Mouse (Mus musculus): ENCODE data around the gene Bach1.
"Not testable (repeated sequence)": the region's sequence is repeated elsewhere in the genome, so short reads cannot be mapped to it uniquely, and the experiment has no call there.

The Bach1 gene

DNA sequence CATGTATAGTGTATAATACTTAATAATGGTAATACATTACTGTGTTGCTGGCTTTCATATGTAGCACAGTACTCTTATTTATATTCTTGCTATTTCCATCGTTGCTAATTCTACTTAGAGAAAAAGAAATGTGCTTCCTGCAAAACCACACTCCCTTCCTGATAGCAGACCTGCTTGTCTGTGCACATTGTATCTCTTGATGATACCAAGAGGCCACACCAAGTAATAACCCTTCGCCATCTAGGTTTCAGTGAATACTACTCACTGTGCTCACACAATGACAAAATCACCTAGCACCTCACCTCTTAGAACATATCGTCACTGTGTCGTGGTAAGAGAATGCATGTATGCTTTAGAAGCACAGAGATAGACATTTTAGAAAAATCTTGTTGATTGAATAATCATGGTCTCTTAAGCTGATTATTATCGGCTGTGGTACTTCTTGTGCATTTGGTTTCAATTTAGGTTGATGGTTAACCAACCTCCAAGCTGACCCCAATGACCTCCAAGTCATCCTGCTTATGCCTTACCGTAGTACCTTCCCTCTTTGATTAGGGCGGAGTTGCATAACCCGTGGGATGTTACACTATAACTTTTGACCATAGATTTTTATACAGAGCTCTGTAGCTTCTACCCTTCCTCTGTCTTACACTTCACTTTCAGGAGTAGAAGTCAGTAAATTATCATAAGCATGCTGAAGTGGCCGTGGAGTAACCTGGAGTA is 17.7 kb upstream of the Bach1 start:
- no peak for DNase-seq (ENCODE audit: low spot score in 2 of 2)

GRCm38 (mm10) chr16:87681848-87682247 is 16.9 kb upstream of the Bach1 start:
- no peak for DNase-seq (ENCODE audit: low spot score in 2 of 2)

DNA sequence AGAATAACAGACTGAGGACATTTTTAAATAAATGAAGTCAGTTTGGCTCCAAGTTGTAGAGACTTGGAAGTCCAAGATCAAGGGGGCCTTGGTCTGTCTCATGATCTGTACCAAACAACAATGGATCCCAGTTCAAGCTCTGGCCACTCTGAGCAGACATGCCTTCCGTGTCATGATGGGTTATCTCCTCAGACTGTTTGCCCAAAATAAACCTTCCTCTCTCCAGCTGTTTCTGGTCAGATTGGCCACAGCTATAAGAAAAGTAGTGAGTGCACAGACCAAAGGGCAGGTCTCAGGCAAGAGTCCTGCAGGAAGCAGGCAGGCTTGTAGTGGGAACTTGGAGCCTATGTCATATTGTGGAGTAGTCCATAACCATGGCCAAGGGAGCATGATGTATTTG is 12.3 kb upstream of the Bach1 start:
- no peak for DNase-seq (ENCODE audit: low spot score in 2 of 2)

GRCm38 (mm10) chr16:87687346-87687745 is 11.4 kb upstream of the Bach1 start:
- DNase-seq (ENCODE audit: low spot score in 2 of 2), result no peak

GRCm38 (mm10) chr16:87688328-87688727 is 10.4 kb upstream of the Bach1 start:
- DNase-seq (ENCODE audit: low spot score in 2 of 2), result not testable (repeated sequence)

GRCm38 (mm10) chr16:87688823-87689222 is 9.9 kb upstream of the Bach1 start:
- not testable (repeated sequence) for DNase-seq (ENCODE audit: low spot score in 2 of 2)

DNA sequence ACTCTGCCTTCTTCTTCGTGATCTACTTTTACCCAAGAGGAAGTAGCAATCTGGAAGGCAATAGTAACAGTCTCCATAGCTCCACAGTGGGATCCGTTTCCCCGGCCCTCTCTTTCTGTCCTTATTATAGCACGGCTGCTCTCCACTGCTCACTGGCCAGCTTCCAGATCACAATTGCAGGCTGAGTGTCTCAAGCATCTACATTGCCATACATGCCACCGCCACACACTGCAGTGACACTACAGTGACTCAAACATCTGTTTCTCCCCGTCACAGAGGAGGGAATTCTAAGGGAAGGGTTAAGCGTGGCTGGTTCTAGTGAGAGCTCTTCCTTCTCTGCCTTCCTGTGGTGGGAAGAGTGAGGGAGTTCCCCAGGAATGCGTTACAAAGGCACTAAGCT is 9.5 kb upstream of the Bach1 start:
- DNase-seq (ENCODE audit: low spot score in 2 of 2), result peak in 1 of 2 experiments; percentile 32

DNA sequence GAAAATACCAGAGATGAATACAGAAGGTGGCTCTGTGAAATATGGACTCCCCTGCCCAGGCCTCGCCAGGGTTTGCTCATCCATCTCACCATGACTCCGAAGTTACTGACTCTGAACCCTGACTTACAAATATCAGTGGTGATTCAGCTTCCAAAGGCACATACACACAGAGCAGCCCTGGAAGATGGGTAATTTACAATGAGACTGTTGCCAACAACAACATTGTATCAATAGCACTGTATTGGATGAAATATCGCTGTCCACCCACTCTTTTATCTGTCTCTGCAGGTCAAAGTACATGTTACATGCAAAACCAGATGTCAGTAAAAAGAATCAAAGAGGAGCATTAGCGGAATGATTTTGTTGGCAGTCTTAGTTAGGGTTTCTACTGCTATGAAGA is 8.2 kb upstream of the Bach1 start:
- DNase-seq (ENCODE audit: low spot score in 2 of 2), result no peak

GRCm38 (mm10) chr16:87691102-87691501 is 7.6 kb upstream of the Bach1 start:
- DNase-seq (ENCODE audit: low spot score in 2 of 2), result no peak

GRCm38 (mm10) chr16:87692591-87692990 is 6.2 kb upstream of the Bach1 start:
- no peak for DNase-seq (ENCODE audit: low spot score in 2 of 2)

- DNase-seq (ENCODE audit: low spot score in 2 of 2), result no peak
Observed at GRCm38 (mm10) chr16:87697707-87698365, 909 bp upstream of the Bach1 start.

DNA sequence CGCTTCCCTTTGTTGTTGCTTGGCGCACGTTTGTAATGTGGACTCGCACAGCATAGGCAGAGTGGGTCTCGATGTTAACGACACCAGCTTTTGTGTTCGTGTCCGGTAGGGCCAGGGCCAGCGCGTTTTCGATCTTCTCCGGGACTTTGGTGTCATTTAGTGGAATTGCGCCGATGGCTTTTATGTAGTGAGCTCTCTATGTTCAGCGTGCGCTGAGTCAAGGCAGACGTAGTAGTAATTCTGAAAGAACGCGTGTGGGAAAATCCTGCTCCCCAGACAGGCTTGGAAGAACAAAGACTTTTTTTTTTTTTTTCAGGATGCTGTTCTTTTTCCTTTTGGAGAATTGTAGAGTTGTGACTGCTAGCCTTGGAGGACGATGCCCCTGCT is 554 bp downstream of the Bach1 start:
- DNase-seq (ENCODE audit: low spot score in 2 of 2), result peak; percentile 29 to 39

DNA sequence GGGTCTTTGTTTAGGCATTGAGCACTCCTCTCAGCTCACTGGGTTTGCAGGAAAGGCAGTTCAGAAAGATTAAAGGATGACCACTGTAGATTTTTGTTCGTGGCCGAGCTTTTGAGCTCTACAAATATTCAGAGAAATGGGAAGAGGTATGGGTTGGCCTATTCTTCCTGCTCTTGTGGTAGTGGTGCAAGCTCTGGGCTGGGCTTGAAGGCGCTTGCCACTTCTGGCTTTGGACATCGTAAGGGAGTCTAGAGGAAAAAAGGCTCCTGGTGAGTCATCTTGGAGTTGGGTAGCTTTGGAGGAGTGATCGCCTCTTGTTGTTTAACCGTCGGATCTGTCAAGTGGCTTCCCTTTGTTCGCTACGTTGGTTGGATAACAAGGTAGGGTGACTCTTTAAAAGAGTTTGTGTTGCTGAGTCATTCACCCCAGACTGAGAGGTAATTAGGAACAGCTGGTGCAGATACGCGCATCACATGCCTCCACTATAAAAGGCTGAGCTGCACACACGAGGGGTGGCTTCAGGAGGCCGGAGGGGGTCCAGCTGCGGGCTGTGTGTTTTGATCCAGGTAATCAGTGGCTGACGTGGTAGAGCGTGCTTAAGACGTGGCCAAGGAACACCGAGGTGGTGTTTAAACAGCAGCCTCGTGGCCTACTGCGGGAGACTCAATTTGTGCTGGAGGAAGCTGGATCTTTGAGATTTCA is 1.1 kb downstream of the Bach1 start:
- peak in 1 of 2 experiments; percentile 25 for DNase-seq (ENCODE audit: low spot score in 2 of 2)

GRCm38 (mm10) chr16:87700395-87700765 is 1.6 kb downstream of the Bach1 start:
- no peak for DNase-seq (ENCODE audit: low spot score in 2 of 2)

DNA sequence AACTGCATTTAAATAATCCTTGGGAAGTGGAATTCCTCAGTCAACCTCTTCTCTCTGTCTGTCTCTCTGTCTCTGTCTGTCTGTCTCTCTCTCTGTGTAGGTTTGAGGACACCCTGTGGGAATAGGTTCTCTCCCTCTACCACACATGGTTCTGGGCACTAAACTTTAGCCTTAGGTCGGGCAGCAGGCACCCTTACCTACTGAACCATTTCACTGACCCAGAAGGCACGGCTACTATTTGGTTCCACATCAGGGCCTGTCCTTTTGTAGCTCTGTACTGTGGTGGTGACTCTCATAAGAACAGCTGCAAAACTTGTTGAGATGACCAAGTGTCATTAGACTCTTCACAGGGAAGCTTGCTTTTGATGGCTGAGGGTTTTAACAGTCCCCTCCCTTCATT is 3.1 kb downstream of the Bach1 start:
- DNase-seq (ENCODE audit: low spot score in 2 of 2), result no peak

DNA sequence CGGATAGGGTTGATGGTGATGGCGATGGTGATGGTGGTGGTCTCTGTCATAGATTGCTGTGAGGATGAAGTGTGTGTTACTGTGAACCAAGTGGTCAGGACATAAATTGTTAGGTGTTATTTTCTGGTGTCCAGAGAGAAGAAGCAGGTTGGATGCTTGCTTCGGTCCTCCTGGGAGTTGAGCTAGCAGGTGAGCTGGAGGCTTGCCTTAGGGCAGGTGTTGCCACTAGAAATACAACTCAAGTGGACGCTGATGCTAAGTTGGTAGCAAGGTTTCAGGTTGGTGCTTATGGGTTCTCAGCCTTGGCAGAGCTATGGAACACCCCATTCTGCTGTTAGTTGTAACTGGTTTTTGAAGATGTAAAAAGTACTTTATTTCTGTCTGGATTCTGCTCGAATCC is 4.1 kb downstream of the Bach1 start:
- DNase-seq (ENCODE audit: low spot score in 2 of 2), result no peak

DNA sequence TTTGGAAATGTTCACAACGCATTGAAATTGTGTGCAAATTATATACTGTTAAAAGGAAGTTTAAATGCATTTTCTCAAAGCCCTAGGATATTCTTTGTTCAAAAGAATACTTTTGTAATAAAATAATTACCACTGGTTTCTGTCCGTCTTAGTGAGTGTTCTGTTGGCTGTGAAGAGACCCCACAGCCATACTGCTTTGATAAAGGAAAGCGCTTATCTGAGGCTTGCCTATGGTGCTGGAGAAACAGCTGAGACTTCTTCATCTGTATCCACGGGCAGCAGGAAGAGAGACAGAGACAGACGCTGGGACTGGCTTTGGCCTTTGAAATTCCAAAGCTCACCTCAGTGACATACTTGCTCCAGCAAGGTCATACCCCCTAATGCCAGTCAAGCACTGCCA is 5.5 kb downstream of the Bach1 start:
- DNase-seq (ENCODE audit: low spot score in 2 of 2), result no peak

DNA sequence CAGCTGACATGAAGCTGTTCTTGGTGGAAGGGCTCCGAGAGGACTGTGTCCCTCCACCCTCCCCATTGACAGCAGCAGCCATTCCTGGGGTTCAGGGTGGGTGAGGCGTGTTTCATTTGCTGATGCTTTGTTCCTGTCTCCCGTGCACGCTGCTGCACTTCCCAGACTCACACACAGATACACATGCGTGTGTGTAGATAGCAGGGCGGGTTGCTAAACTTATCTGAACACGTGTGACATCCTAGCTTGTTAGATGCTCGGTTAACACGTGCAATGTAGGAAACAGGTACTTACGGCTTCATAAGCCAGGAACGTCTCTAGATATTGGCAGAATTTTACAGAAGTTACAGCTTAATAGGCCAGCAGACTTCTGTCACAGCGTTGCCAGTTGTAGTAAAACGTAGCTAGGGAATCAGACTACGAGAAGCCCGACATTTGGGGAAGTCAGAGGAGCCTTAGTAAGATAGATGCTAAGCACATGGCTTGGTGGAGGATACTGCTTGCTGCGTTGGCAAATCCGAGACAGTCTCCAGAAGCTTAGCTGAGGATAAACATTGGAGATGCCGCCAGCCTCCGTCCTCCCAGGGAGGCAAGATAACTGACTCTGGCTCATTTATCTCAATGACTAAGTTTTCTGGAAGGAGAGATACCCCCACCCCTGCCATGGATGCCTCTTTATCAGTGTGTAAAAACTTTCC is 7.3 kb downstream of the Bach1 start:
- DNase-seq (ENCODE audit: low spot score in 2 of 2), result no peak

GRCm38 (mm10) chr16:87707335-87707734 is 8.6 kb downstream of the Bach1 start:
- no peak for DNase-seq (ENCODE audit: low spot score in 2 of 2)

DNA sequence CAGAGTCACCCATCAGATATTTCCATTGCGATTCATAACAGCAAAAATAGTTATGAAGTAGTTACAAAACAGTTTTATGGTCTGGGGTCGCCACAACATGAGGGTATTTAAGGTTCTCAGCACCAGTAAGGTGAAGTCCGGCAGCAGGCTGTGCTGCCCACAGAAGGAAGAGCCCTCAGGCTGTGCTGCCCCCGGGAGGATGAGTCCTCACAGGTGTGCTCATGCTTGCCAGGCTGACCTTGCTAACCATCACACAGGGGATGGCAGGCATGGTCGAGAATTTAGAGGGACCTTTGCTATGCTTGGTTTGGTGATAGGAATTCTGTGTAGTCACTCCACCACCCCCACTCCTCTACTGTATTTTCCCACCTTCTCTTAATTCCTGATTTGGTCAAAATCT is 9.8 kb downstream of the Bach1 start:
- no peak for DNase-seq (ENCODE audit: low spot score in 2 of 2)

- no peak for DNase-seq (ENCODE audit: low spot score in 2 of 2)
Observed at GRCm38 (mm10) chr16:87709144-87709543, 10.4 kb downstream of the Bach1 start.

DNA sequence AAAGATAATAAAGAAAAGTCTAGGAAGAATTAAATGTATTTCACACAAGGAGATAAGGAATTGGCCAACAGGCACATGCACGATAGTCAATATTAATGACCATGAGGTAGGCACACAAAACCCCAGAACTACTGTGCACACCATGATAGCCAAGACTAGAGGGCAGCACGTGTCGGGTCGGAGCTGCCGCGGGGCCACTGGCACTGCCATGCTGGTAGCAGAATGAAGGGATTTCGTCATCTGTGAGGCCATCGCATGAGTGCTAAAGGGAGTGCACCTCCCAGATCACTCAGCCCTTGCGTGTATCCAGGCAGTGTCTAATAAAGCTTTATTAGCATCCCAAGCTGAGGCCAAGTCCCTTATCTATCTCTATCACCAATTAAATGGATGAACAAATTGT is 11.2 kb downstream of the Bach1 start:
- DNase-seq (ENCODE audit: low spot score in 2 of 2), result no peak

Data from frontal cortex, postnatal 25 days (tissue).